Mouse (Mus musculus) CH12.LX (cell line): ENCODE data around the gene Kmt2a. TPM values are rescaled to one million over a fixed set of nuclear protein-coding genes. Genes with fewer than 3 reads are reported as not detected.

ENCODE experiments used
- DNase-seq: peaks from one replicate; pipeline ENCODE4 v3.0.0-alpha.2; 2013; ENCODE audit errors: extremely low read depth
- H3K27ac ChIP-seq: 2 replicates; pipeline ENCODE4 v1.5.1; 2012; ENCODE audit warnings: low read depth, mild to moderate bottlenecking, control low read depth, moderate library complexity; ENCODE audit not compliant: insufficient read depth
- H3K27me3 ChIP-seq: replicated peaks from 2 replicates; pipeline ENCODE3; 2012; ENCODE audit warnings: inconsistent platforms
- H3K36me3 ChIP-seq, 2 experiments: replicated peaks in 1 of 2; 2 replicates each; pipeline versions ENCODE3 to v1.6.1; 2012; ENCODE audit warnings: inconsistent platforms in 1 of 2, low read length in 1 of 2, mild to moderate bottlenecking in 1 of 2, mixed read lengths in 1 of 2, moderate library complexity in 1 of 2; ENCODE audit not compliant: control insufficient read depth in 1 of 2, insufficient read depth in 1 of 2
- H3K4me1 ChIP-seq, 2 experiments: 2 replicates each; pipeline ENCODE4 v1.6.1; 2012; ENCODE audit warnings: inconsistent platforms in 1 of 2, moderate library complexity in 1 of 2; ENCODE audit not compliant: insufficient read depth in 2 of 2, control insufficient read depth in 1 of 2
- H3K4me2 ChIP-seq: 2 replicates; pipeline ENCODE4 v1.6.1; 2012; ENCODE audit warnings: low read depth, mild to moderate bottlenecking, control low read depth; ENCODE audit not compliant: poor library complexity, insufficient read depth, severe bottlenecking
- H3K4me3 ChIP-seq, 3 experiments: fragments of 150-350 bp in 1 of 3; sonication (generic) in 1 of 3; replicated peaks in 1 of 3; 2 replicates each; pipeline versions ENCODE3 to v1.5.1; 2011 to 2012; ENCODE audit warnings: low read depth in 2 of 3, low read length in 2 of 3, mild to moderate bottlenecking in 2 of 3, moderate library complexity in 2 of 3, control low read depth in 1 of 3, improper control_type of control experiment in 1 of 3, inconsistent platforms in 1 of 3, mixed read lengths in 1 of 3; ENCODE audit not compliant: poor library complexity in 1 of 3
- H3K79me2 ChIP-seq: replicated peaks from 2 replicates; pipeline ENCODE4 v1.6.1; 2012; ENCODE audit warnings: mild to moderate bottlenecking, moderate library complexity; ENCODE audit not compliant: control insufficient read depth, poor library complexity, insufficient read depth, severe bottlenecking; ENCODE audit errors: extremely low read depth
- H3K9ac ChIP-seq: 2 replicates; pipeline ENCODE4 v1.6.1; 2012; ENCODE audit warnings: low read depth, mild to moderate bottlenecking, control low read depth, moderate library complexity; ENCODE audit not compliant: insufficient read depth
- H3K9me3 ChIP-seq: replicated peaks from 2 replicates; pipeline ENCODE3; 2012; ENCODE audit warnings: low read length, inconsistent platforms, mixed read lengths
- BHLHE40 ChIP-seq: IDR thresholded peaks from 2 replicates; pipeline ENCODE4 v1.6.1; 2011; ENCODE audit warnings: mild to moderate bottlenecking, low read depth, low read length, improper control_type of control experiment
- CHD2 ChIP-seq: IDR thresholded peaks from 2 replicates; pipeline ENCODE4 v1.6.1; 2011; ENCODE audit warnings: low read length, improper control_type of control experiment
- IRF4 ChIP-seq: IDR thresholded peaks from 2 replicates; pipeline ENCODE4 v1.6.1; 2014; ENCODE audit warnings: low read depth, mild to moderate bottlenecking, inconsistent platforms, low read length, improper control_type of control experiment
- JUN ChIP-seq: IDR thresholded peaks from 2 replicates; pipeline ENCODE4 v1.6.1; 2011; ENCODE audit warnings: low read depth, mild to moderate bottlenecking, low read length, improper control_type of control experiment, moderate library complexity; ENCODE audit not compliant: insufficient read depth
- KAT2A ChIP-seq: IDR thresholded peaks from 2 replicates; pipeline ENCODE4 v1.6.1; 2012; ENCODE audit warnings: low read length, improper control_type of control experiment, inconsistent platforms; ENCODE audit not compliant: insufficient replicate concordance
- MAFK ChIP-seq: IDR thresholded peaks from 2 replicates; pipeline ENCODE4 v1.6.1; 2011; ENCODE audit warnings: low read length, improper control_type of control experiment; ENCODE audit not compliant: insufficient replicate concordance
- MAZ ChIP-seq: IDR thresholded peaks from 2 replicates; pipeline ENCODE4 v1.6.1; 2012; ENCODE audit warnings: low read depth, mild to moderate bottlenecking, inconsistent platforms, low read length, improper control_type of control experiment, moderate library complexity
- MXI1 ChIP-seq: IDR thresholded peaks from 2 replicates; pipeline ENCODE4 v1.6.1; 2011; ENCODE audit warnings: mild to moderate bottlenecking, low read depth, low read length, improper control_type of control experiment
- NELFE ChIP-seq: IDR thresholded peaks from 2 replicates; pipeline ENCODE4 v1.6.1; 2011; ENCODE audit warnings: low read depth, low read length, improper control_type of control experiment
- PAX5 ChIP-seq: IDR thresholded peaks from 2 replicates; pipeline ENCODE4 v1.6.1; 2012; ENCODE audit warnings: low read length, inconsistent platforms, mixed read lengths
- POLR2AphosphoS2 ChIP-seq: IDR thresholded peaks from 2 replicates; pipeline ENCODE4 v1.6.1; 2011; ENCODE audit warnings: low read depth, low read length, improper control_type of control experiment
- RAD21 ChIP-seq: IDR thresholded peaks from 2 replicates; pipeline ENCODE4 v1.6.1; 2011; ENCODE audit warnings: low read depth, mild to moderate bottlenecking, low read length, improper control_type of control experiment, moderate library complexity
- UBTF ChIP-seq: IDR thresholded peaks from 2 replicates; pipeline ENCODE4 v1.6.1; 2012; ENCODE audit warnings: low read depth, mild to moderate bottlenecking, inconsistent platforms, low read length, improper control_type of control experiment, moderate library complexity
- USF1 ChIP-seq: IDR thresholded peaks from 2 replicates; pipeline ENCODE4 v1.6.1; 2014; ENCODE audit warnings: low read depth, mild to moderate bottlenecking, inconsistent platforms, low read length, improper control_type of control experiment
- USF2 ChIP-seq: conservative IDR thresholded peaks from 2 replicates; pipeline ENCODE4 v1.6.1; 2011; ENCODE audit warnings: low read depth, low read length, improper control_type of control experiment
- ZC3H11A ChIP-seq: IDR thresholded peaks from 2 replicates; pipeline ENCODE4 v1.6.1; 2012; ENCODE audit warnings: low read depth, mild to moderate bottlenecking, inconsistent platforms, low read length, improper control_type of control experiment
- ZKSCAN1 ChIP-seq: IDR thresholded peaks from 2 replicates; pipeline ENCODE4 v1.6.1; 2012; ENCODE audit warnings: low read depth, inconsistent platforms, low read length, improper control_type of control experiment, borderline replicate concordance
- ZNF384 ChIP-seq: IDR thresholded peaks from 2 replicates; pipeline ENCODE4 v1.6.1; 2012; ENCODE audit warnings: low read depth, low read length, improper control_type of control experiment, inconsistent platforms
- dilution Hi-C: fragments of 300-500 bp; cut with MboI; formaldehyde crosslinking; loops from 2 replicates; pipeline ENCODE4 v1.14.3; 2020; ENCODE audit warnings: low sequenced_read_pairs; ENCODE audit not compliant: extremely low pct_unique_long_range_greater_than_20kb, extremely low pct_ligation_motif_present
- in situ Hi-C: fragments of 300-500 bp; cut with MboI; formaldehyde crosslinking; loops from 3 replicates; pipeline ENCODE4 v1.14.3; 2019; ENCODE audit warnings: low sequenced_read_pairs, low pct_ligation_motif_present, low pct_unique_long_range_greater_than_20kb, mixed read lengths
- polyA plus RNA-seq: library from polyadenylated mRNA; unstranded; fragments of >175 nt; gene quantifications from 2 replicates; pipeline ENCODE4 v1.2.1, GENCODE M21; 2012; ENCODE audit warnings: low read depth; ENCODE audit not compliant: insufficient read length
- total RNA-seq, 2 experiments: library from RNA; depleted of rRNA; stranded (reverse); fragments of 300-350 nt in 1 of 2; fragments of >200 nt in 1 of 2; gene quantifications; 2 replicates each; pipeline ENCODE4 v1.2.3; 2012 to 2014

Kmt2a gene
- total and polyA plus RNA-seq, 3 experiments = 2.5 to 21.3 (median 7.2) TPM

GRCm38 (mm10) chr9:44857405-44857992 lies 23.6 kb downstream of the Kmt2a start:
- H3K9ac ChIP-seq = no peak overlapping the region
- H3K4me2 ChIP-seq = no peak overlapping the region
- DNase-seq = no peak
- no peaks in the 10 kb centered on the region for H3K27me3 ChIP-seq
- H3K79me2 ChIP-seq = peaks cover 72% of the 10 kb centered on the region
- in situ Hi-C loops (no loop called here), dilution Hi-C loops (no loop called here)
- H3K36me3 ChIP-seq = peaks cover 25 to 82% of the 10 kb centered on the region in 2 experiments
- peaks cover 12% of the 10 kb centered on the region for H3K9me3 ChIP-seq
- H3K4me1 ChIP-seq = peaks cover 2 to 9% of the 10 kb centered on the region in 2 experiments; a peak in 2 of 4 replicates
- no peak overlapping the region for H3K4me3 ChIP-seq
- no peak overlapping the region for H3K27ac ChIP-seq
- TF ChIP-seq PAX5 (no peak), RAD21 (no peak), ZKSCAN1 (no peak), BHLHE40 (no peak), ZNF384 (no peak), MAFK (no peak), JUN (no peak), USF2 (no peak), ZC3H11A (no peak), MXI1 (no peak), NELFE (no peak), IRF4 (no peak), UBTF (no peak), USF1 (no peak), MAZ (no peak), CHD2 (no peak)

- no peaks in the 10 kb centered on the region for H3K9me3 ChIP-seq
- dilution Hi-C loops = no loop called here
- no peak overlapping the region for H3K27ac ChIP-seq
- peaks cover 18 to 79% of the 10 kb centered on the region in 2 experiments for H3K36me3 ChIP-seq
- no peaks in the 10 kb centered on the region for H3K27me3 ChIP-seq
- DNase-seq = no peak
- H3K4me2 ChIP-seq = no peak overlapping the region
- peaks cover 74% of the 10 kb centered on the region for H3K79me2 ChIP-seq
- H3K9ac ChIP-seq = no peak overlapping the region
- in situ Hi-C loops = no loop called here
- no peak overlapping the region for H3K4me3 ChIP-seq
- no peak for TF ChIP-seq MAZ
- no peak for TF ChIP-seq IRF4
- no peak for TF ChIP-seq KAT2A
- TF ChIP-seq POLR2AphosphoS2 = no peak
- H3K4me1 ChIP-seq = peaks cover 2 to 9% of the 10 kb centered on the region in 2 experiments; a peak in 2 of 4 replicates
These were observed 25.9 kb downstream of the Kmt2a start for GRCm38 (mm10) chr9:44855153-44855552.
